Mouse (Mus musculus) liver, adult 10 weeks (tissue): ENCODE results near the gene Fxyd5. TPM values are rescaled to one million over a fixed set of nuclear protein-coding genes. Genes with fewer than 3 reads are reported as not detected.

Experiments used
- polyA plus RNA-seq: library from polyadenylated mRNA; stranded (reverse); fragments of 350-450 nt; fragmentation: Illumina TruSeq; extraction: RNeasy Lipid Tissue Mini Kit (QIAGEN cat#74804); gene quantifications from one replicate; pipeline ENCODE4 v1.2.3, GENCODE M21; 2014; ENCODE audit warnings: low read depth, low replicate concordance

Gene Fxyd5
- polyA plus RNA-seq: 2.7 TPM

GRCm38 (mm10) chr7:31042431-31042910, at the start of gene Fxyd5:
Fxyd5 (minus strand) TSS chr7:31042481.

GRCm38 (mm10) chr7:31076492-31076891, 34.2 kb upstream of the Fxyd5 start, which contains the start of gene Fxyd3:
Fxyd3 (minus strand) TSS chr7:31076704.

GRCm38 (mm10) chr7:31059108-31059507, 16.8 kb upstream of the Fxyd5 start, which contains the start of gene Lgi4:
Lgi4 (plus strand) TSS chr7:31059342.

GRCm38 (mm10) chr7:31057071-31057470, 14.8 kb upstream of the Fxyd5 start, which contains the start of gene Fxyd1:
Fxyd1 (minus strand) TSS chr7:31057199.

GRCm38 (mm10) chr7:31051321-31052021, 9.2 kb upstream of the Fxyd5 start, which contains the start of gene Fxyd7:
Fxyd7 (minus strand) TSS chr7:31051467.

Other genes starting within 250 kb of the Fxyd5 start
- gene Ffar2, start 218.7 kb downstream of the Fxyd5 start, polyA plus RNA-seq: not detected
- gene Ffar3, start 186.3 kb downstream of the Fxyd5 start, polyA plus RNA-seq: not detected
- not detected for gene Ffar1, start 180.9 kb downstream of the Fxyd5 start, polyA plus RNA-seq
- 0.79 TPM for gene Cd22, start 162.1 kb downstream of the Fxyd5 start, polyA plus RNA-seq
- gene Mag, start 127.6 kb downstream of the Fxyd5 start, polyA plus RNA-seq: not detected
- 1,441 TPM for gene Hamp2, start 117.8 kb downstream of the Fxyd5 start, polyA plus RNA-seq
- 2,943 TPM for gene Hamp, start 98.4 kb downstream of the Fxyd5 start, polyA plus RNA-seq
- 49.2 TPM for gene Usf2, start 85.7 kb downstream of the Fxyd5 start, polyA plus RNA-seq
- gene Lsr, start 69.0 kb downstream of the Fxyd5 start, polyA plus RNA-seq: 12.5 TPM
- 2.4 TPM for gene Fam187b, start 68.7 kb downstream of the Fxyd5 start, polyA plus RNA-seq
- gene Fxyd7, start 9.0 kb upstream of the Fxyd5 start, polyA plus RNA-seq: not detected
- gene Fxyd1, start 14.7 kb upstream of the Fxyd5 start, polyA plus RNA-seq: 52.4 TPM
- gene Lgi4, start 16.9 kb upstream of the Fxyd5 start, polyA plus RNA-seq: not detected
- 0.95 TPM for gene Fxyd3, start 34.2 kb upstream of the Fxyd5 start, polyA plus RNA-seq
- 31.2 TPM for gene Hpn, start 72.8 kb upstream of the Fxyd5 start, polyA plus RNA-seq
- 0.42 TPM for gene Scn1b, start 84.5 kb upstream of the Fxyd5 start, polyA plus RNA-seq
- gene Gramd1a, start 113.4 kb upstream of the Fxyd5 start, polyA plus RNA-seq: 3.9 TPM
- gene Scgb2b2, start 248.0 kb upstream of the Fxyd5 start, polyA plus RNA-seq: not detected
- gene Scgb1b2, start 249.3 kb upstream of the Fxyd5 start, polyA plus RNA-seq: not detected